Mouse (Mus musculus) liver, postnatal 0 days (tissue): Measurements from ENCODE around the gene Rce1.

Experiments
- CTCF ChIP-seq: sonication (generic); IDR thresholded peaks from 2 replicates; pipeline ENCODE4 v1.5.1; 2016; ENCODE audit warnings: antibody characterized with exemption, low read depth
- EP300 ChIP-seq: IDR thresholded peaks from 2 replicates; pipeline ENCODE4 v1.6.1; 2016; ENCODE audit warnings: antibody characterized with exemption, low read depth, mild to moderate bottlenecking

DNA sequence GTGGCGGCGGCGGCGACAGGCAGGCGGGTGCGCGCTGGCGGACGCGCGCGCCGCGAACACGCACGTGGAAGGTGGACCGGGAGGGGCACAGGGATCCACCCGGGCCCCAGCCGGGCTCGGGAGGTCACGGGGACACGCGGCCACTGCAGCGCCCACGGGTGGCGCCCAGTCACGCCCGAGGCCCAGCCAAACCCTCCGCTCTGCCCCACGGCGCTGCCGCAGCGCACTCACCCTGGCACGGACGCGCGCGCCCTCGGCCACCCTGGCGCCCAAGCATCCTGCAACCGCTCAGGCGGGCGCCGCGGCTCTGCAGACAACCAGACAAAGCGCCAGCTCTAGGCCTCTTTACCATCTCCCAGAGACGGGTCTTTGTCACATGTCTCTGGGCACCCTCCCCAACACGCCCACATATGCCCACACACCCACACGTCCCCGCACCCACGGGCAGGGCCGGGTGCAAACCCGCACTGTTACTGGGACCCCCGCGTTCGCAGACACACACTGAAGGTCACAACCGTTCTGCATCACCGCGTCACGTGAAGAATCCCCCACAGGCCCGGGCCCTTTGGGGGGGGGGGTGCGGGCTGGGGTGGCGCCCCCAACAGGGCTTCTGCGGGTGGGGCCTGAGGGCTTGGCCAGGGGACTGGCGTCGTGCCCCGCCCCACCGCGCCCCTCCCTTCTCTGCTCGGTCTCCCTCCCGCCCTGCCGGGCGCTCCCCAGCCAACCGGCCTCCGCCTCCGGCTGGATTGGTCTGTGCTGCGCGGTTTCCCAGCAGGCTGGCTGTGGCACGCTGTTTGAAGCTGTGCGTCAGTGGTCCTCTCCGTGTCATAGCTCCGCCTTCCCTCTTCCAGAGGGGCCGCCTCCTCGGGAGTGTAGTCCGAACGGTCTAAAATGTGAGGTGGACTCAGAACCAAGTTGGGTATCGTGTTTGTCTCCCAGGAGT lies 10.0 kb downstream of the Rce1 start, which contains the start of gene Lrfn4:
- TF ChIP-seq EP300: no peak
- peak; percentile 16; the same call in 1 of the 2 replicates for TF ChIP-seq CTCF
